Mouse (Mus musculus): ENCODE data around the gene Plcz1. TPM values are rescaled to one million over a fixed set of nuclear protein-coding genes. Genes with fewer than 3 reads are reported as not detected.

Gene Plcz1
- not detected for polyA plus RNA-seq (2014; fragmentation: Illumina TruSeq; extraction: RNeasy Lipid Tissue Mini Kit (QIAGEN cat#74804); ENCODE audit: low replicate concordance)

GRCm38 (mm10) chr6:140041357-140041756, at the start of gene Plcz1:
Gene Plcz1, minus strand, starts transcription at chr6:140041457.

GRCm38 (mm10) chr6:140040952-140041351, 305 bp downstream of the Plcz1 start, which contains the start of gene Capza3:
Gene Capza3, plus strand, starts transcription at chr6:140041252.

Other genes with a start within 250 kb of the Plcz1 start
- not detected for gene Capza3, start 205 bp downstream of the Plcz1 start, polyA plus RNA-seq (2014; fragmentation: Illumina TruSeq; extraction: RNeasy Lipid Tissue Mini Kit (QIAGEN cat#74804); ENCODE audit: low replicate concordance)

Data from small intestine, adult 10 weeks (tissue).